Mouse (Mus musculus): ENCODE data around the gene Fmnl2. TPM values are rescaled to one million over a fixed set of nuclear protein-coding genes. Genes with fewer than 3 reads are reported as not detected.

Gene Fmnl2
- total RNA-seq, 4 experiments from 2014 or later = 43.9 to 45.7 (median 44.3) TPM

DNA sequence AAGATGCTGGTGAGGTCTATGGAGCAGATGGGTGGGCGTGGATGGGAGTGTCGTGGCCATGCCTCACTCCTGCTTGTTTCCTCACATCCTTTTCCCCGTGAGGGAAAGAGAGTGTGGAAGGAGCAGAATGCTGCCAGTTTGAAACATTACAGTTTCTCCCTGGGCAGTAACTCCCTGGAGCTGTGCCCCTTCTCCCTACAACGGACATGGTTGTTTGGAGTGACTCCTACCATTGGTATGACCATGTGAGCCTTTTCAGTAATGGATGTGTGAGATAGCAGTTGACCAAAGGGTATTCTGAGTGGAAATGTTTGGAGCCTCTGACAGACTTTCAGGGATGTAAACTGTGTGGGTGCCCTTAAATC lies 5.1 kb downstream of the Fmnl2 start:
- no peak for DNase-seq (ENCODE audit: low spot score in 2 of 2)

DNA sequence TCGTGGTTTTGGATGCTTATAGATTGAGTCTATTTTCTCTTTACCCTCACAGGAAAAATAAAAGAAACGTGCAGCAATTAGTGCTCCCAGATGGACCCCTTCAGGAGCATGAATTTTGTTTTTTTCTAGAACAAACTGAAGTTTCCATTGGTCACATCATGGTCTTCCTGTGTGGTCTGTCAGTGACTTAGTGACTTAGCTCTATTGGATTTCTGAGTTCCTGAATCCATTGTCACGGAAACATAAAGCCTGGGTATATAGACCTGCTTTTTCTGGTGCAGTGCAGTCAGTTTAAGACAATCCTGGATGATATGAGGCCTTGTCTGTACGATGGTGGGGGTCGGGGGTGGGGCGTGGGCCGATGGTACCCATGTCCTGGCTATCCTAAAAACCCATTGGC lies 7.0 kb downstream of the Fmnl2 start:
- DNase-seq (ENCODE audit: low spot score in 2 of 2) = no peak

DNA sequence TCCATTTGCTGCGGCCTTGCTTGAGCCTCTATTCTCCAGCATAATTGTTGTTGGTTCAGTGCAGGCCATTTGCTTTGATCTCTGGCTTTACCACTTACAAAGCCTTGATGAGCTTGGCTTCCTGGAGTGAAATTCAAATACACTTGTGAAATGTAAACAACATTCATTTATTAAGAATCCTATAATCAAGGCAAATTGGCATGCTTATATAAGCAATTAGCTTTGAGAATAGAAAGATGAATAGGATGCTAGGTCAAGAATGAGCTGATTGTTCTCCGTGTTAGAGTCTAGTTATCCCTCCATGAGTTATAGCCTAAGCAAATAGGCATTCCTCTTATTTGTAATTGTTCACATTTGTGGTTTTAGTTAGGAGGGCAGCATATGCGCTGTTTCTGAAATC lies 8.5 kb downstream of the Fmnl2 start:
- DNase-seq (ENCODE audit: low spot score in 2 of 2) = no peak

DNA sequence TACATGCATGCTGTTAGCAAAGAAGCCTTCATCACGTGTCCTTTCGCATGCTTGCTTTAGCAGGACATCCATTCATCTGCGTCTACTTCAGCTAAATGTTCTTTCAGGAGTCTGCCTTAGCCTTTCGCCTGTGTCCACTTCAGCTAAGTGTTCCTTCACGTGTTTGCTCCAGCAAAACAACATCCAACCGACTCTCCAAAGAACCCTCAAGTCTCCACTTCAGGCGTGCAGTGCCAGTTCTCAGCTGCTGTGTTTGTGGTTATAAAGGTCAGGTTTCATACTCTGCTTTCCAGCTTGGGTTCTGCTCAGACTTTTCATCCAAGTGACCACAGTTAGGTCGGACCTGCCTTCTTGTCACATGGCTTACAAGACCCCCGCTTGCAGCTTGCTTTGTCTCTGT lies 10.1 kb downstream of the Fmnl2 start:
- no peak for DNase-seq (ENCODE audit: low spot score in 2 of 2)

DNA sequence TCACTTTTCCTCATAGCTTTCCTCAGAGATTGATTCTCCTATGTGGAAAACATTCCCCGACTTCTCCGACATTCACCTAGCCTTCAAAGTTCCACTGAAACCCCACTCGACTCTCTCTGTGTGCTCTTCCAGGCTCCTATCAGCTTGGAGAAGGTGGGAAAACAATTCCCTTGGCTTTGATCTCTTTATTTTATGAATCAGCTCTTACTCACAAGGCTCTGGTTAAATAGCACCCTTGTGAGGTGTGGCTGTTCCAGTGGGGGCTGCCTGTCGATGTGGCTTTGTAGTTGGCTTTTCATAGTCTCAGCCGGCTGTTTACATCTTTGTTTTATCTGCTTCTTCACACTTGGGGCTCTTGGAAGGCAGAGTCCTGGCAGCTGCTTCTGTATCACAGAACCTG lies 10.5 kb downstream of the Fmnl2 start:
- DNase-seq (ENCODE audit: low spot score in 2 of 2) = no peak

DNA sequence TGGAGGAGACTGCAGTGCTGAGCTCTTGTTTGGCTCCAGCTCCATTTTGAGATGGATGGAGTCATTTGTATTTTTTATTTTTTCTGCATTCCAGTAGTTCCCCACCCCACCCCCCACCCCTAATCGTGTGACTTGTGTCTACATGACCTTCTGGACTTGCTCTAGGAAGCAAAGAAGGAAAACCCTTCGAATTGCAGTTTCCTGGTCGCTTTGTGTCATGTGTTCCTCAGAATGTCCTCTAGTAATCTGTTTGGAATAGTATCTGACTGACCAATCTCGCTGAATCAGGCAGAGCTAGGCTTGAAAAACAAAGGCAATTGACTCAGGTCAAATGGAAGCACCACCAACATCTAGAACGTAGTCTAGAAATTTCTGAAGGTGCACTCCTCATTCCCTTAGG lies 15.0 kb downstream of the Fmnl2 start:
- DNase-seq (ENCODE audit: low spot score in 2 of 2) = no peak

DNA sequence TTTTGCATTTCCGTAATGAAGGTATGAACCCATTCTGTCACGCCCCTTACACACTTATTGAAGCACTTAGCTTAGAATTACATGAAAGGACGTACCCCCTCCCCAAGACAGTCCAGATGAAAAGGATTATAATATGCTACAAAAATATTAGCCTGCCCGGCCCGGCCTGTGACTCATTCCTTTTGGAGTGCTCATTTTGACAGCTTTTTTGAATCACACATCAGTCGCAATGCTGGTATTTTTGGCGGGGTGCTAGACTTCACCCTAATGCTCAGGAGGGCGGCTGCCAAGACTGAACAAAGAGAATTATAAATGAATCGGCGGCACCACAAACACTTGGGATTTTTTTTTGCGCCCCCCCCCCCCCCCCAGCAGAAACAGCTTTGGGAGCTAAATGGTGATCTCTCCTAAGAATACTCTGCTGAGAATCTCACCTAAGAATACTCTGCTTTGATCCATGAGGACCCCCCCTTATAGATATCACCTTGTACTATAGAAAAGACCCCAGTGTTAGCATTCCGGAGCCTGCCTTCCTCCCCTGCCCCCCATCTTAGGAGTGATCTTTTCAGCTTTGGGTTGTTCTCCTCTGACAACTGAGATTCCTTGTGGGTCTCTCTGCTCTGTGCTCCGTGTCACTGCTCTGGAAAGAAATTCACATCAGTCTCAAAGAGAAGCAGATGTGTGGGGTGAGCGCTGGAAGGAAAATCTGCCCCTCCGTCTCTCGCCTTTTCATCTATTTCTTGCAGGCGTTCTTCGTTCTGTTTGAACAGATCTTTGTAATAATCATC lies 15.8 kb downstream of the Fmnl2 start:
- DNase-seq (ENCODE audit: low spot score in 2 of 2) = peak; percentile 32 to 41

DNA sequence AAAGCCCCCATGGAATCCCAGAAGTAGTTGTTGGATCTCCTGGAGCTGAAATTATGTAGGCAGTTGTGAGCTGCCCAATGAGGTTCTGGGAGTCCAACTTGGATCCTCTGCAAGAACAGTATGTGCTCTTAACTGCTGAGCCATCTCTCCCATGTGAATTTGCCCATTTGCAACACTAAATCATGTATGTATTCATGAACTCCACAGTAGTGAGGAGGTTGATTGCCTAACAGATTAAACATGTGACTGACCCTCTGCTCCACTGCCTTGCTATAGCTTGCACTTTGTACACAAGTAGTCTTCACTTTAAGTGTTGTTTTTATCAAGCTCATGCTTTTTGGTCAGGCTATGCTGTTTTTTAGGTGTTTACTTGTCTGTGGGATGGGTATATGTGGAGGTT lies 17.1 kb downstream of the Fmnl2 start:
- DNase-seq (ENCODE audit: low spot score in 2 of 2) = no peak

DNA sequence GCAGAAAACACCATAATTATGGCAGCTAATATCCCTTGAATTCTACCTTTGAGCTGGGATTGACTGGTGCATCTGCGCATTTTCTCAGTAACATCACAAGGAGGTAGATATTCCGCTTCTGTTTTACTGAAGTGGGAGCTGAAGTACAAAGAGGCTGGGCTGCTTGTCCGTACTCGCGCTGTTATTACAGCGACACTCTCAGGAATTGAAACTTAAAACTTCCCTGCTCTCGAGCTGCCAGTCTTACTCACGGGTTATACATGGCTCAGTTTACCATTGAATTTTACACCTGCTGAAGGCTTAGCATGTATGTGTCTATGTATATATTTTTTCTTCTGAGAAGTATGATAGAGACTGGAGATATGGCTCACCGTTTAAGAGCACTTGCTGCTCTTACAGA lies 18.1 kb downstream of the Fmnl2 start:
- DNase-seq (ENCODE audit: low spot score in 2 of 2) = no peak

DNA sequence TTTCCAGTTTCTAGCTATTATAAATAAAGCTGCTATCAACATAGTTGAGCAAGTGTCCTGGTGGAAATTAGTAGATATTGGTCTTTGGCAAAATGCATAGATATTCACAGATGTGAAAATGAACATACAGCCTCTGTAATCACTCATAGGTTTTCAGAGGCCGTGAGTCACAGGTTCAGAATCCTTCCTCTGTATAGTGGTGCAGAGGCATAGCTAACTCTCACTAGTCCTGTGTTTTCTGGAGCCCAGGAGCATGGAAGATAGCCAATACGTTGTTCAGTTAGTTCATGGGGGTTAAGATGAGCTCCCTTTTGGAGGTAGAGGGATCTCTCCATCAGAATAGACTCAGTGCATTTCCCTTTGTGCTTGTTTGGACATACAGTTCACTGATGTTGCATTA lies 25.7 kb downstream of the Fmnl2 start:
- no peak for DNase-seq (ENCODE audit: low spot score in 2 of 2)

DNA sequence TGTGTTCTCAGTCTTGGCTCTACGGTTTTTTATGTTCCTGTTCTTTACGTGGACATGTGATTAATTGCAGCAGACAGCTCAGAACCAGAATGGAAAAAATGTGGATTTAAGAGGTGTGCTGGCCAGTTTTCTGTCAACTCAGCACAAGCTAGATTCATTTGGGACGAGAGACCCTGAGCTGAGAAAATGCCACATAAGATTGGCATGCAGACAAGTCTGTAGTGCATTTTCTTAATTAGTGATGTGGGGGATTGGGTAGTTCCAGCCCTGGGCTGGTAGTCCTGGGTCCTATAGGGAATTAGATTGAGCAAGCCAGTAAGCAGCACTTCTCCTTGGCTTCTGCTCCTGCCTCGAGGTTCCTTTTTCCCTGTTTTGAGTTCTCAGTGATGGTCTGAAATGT lies 26.4 kb downstream of the Fmnl2 start:
- DNase-seq (ENCODE audit: low spot score in 2 of 2) = no peak

DNA sequence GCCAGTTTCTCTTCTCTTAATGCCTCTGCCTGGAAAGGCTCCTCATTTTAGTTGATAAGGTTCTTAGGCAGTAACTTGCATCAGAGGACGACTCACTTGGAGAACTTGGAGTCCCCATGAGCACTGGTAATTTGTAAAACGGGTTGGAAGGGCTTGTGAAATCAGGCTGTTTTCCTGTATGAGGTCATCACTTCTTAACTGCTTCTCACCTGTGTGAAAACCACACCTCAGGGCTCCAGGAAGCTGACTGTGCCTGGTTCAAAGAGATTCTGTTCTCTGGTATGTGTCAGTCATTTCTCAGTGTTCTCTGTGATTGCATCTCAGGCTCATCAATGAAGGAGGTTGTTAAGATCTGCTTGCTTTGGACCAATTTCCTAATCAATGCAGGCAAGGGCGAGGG lies 27.4 kb downstream of the Fmnl2 start:
- DNase-seq (ENCODE audit: low spot score in 2 of 2) = no peak

DNA sequence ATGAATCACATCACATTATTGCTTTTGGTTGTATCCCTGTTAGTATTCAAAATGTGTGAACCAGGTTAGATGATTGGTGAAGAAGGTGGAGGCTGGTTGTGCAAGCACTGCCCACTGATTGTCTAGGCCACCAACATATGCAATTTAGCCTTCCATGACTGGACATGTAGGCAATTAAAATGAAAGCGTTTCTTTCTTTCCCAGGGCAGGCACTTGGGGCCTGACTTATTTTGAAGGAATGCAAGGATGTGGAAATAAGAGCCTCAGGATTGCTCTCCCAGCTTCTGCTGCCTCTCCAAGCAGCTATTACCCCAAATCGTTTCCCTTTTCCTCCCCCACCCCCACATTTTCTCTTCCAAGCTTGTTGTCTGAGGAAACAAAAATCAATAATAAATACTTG lies 29.6 kb downstream of the Fmnl2 start:
- DNase-seq (ENCODE audit: low spot score in 2 of 2) = no peak

DNA sequence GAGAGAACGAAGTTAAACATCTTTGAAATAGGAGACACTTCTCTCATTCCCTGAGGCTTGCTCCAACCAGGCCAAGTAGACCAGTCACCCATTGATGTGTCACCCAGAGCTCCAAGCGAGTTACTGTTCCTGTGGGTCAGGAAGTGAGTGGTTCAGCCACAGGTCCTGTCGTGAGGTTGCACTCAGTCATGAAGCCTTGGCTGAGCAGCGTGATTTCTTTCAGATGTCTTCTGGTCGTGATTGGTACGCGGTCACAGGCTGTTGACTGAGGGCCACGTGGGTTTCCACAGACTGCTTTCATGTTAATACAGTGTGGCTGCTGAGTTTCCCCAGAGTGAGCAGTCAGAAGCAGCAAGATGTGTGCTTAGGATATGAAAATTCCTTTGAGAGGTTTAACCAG lies 33.5 kb downstream of the Fmnl2 start:
- no peak for DNase-seq (ENCODE audit: low spot score in 2 of 2)

DNA sequence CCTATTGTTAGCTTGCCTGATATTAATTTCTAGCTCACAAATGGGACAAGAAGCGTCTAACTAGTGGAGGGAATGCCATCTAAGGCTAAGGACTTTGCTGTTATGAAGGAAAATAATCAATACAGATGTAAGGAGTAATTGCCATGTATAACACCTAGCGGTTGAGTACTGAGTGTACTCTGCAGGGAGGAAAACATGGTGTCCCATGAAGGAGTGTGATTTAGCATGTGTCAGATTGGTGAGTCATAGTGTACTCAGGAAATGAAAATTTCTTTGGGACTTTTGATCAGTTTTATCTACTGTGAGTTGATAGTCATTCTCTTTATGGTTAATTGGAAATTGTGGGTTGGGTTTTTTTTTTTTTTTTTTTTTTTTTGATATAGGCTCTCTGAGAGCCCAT lies 34.1 kb downstream of the Fmnl2 start:
- DNase-seq (ENCODE audit: low spot score in 2 of 2) = no peak

DNA sequence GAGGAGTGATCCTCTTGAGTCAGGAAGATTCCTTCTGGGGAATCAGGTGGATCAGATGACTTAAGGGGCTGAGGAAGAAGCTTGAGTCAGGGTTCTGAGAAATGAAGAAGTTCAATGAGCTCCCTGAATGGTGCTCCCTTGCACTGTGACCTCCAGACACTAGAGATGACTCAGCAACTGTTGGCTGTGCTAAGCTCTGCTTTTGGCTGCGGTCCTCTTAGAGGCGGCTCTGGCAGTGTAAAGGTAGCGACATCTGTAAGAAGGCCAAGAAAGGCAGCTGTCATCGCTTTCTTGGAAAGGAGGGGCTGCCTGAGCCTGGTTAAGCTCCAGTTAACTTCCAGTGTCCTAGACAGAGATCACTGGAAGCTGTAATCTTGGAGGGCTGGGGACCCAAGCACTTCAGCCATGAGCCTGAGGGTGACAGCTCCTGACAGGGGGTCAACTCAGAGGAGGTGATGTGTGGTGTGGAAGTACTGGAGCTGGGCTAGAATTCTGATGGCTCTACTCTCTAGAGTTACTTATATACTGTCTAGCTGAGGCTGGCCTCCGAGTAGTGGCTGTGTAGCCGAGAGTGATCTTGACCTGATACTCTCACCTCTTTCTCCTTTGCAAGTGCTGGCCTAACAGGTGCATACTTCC lies 37.4 kb downstream of the Fmnl2 start:
- no peak for DNase-seq (ENCODE audit: low spot score in 2 of 2)

DNA sequence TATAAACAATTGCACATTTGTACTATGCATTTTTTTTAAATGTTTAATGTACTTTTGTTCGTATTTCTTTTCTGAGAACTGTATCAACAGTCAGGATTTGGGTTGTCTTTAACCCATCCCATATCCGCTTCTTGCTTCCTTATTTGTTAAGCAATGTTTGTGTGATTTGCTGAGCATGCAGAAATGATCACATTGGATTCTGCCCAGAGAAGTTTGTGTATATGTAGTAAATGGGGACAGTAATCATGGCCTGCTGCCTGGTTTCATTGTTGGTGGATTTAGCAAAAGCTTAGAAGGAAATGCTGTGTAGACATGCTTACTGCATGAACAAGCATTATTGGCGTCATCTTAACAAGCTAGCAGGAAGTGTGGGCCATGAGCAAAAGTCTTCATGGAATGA lies 39.3 kb downstream of the Fmnl2 start:
- DNase-seq (ENCODE audit: low spot score in 2 of 2) = no peak

DNA sequence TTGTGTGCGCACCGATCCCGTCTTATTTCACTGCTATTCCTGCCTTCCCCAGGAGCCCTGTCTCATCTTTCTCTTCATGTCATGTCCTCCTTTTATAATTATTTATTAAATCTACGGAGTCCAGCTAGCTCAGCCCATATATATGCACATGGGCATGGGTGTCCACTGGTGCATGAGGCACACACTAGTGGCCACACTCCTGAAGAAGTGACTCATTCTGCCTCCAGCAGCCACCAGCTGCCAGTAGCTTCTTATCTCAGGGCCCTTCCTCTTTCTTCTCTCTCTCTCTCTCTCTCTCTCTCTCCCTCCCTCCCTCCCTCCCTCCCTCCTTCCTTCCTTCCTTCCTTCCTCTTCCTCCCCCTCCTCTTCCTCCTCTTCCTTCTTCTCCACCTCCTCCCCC lies 43.1 kb downstream of the Fmnl2 start:
- DNase-seq (ENCODE audit: low spot score in 2 of 2) = no peak

DNA sequence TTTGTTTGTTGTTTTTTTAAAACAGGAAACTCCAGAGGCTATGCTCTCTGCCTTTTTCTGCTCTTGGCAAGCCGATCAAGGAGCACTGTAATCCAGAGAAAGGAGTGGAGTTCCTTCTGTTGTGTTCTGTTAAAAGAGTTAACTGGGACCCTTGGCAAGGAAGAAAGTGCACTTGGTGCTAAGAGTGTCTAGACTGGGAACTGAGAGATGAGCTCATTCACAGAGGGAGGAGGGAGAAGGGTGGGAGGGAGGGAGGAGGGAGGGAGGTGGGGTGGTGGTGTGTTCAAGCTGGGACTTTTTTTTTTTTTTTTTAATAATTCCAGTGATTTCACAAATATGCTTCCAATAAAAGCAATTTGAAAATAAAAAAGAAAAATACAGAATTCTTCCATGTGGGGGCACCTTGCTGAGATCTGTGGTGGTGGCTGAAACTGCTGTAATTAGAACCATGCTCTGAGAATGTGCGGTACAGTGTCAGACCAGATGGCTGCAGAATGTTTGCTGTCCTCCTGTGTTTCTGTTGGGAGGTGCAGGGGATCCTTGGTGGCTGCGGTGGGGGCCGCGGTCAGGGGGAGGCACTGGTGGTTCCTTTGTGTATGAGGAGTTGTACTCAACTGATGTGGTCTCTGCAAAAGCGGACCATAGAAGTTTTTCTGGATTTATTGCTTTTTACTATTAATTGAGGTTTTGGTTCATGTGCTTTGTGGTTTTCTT lies 43.8 kb downstream of the Fmnl2 start:
- DNase-seq (ENCODE audit: low spot score in 2 of 2) = no peak

DNA sequence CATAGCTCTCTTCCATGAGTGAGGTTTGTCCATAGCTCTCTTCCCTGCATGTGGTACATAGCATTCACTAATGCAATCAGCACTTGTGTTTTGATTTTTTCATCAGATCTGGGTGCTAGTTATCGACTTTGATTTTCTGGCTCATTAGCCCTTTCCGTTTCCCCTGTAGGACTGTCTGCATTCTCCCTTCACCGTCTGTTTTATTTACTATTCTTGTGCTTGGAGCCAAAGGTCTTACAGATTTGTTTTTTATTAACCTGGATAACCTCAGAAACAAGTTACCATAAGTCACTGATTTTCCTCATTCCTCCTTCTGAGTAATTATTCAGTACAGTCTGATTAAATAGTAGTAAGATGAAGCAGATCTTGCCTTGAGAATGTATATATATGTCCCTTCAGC lies 44.8 kb downstream of the Fmnl2 start:
- DNase-seq (ENCODE audit: low spot score in 2 of 2) = no peak

DNA sequence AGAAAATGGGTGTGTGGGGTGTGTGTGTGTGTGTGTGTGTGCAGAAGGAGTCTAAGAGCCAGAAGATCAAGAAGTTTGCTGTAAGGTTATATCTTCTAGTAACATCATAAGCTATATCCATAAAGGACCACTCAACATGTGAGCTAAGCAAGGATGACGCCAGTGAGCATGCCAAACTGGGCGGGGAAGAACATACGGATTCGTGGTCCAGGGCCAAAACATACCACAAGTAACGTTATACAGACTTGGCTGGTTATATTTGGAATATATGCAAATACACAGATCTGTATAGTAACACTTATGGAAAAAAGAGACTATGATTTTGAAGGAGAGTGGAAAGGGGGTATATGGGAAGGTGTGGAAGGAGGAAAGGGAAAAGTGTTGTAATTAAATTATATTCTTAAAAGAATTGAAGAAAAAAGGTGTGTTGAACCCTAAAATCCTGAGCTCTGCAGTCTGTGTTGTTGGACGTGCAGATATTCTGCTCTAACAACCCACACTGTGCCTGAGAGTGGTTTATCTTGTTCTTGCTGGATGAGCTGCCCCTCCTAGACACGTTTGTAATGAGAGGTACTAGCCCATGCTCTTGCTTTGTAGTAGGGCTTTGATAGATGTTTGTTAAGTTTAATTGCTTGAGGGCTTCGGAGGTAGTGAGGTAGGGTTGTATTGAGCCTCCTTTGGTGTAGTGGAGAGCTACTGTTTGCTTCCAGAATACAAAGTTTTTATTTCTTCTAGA lies 45.7 kb downstream of the Fmnl2 start:
- DNase-seq (ENCODE audit: low spot score in 2 of 2) = no peak

DNA sequence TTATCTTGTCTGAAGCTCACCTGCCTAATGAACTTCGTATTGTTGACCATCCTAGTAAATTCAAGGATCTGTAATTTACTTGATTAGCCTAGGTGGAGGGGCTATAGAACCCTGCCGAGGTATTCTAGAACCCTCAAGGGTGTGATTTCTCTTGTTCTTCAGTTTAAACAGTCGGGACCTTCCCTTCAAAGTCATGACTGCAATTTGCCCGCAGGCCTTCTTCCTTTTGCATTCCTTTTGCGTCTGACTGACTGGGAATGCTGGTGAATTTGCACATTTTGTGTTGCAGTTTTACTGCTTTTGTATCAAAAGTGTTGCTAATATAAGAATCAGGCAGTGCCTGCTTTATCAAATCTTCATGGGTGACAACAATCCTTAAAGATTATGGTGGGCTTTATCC lies 46.9 kb downstream of the Fmnl2 start:
- no peak for DNase-seq (ENCODE audit: low spot score in 2 of 2)
